Mouse (Mus musculus) CH12F3 (cell line): Measurements from ENCODE around the gene Gemin5.
"Not testable (repeated sequence)": the region's sequence is repeated elsewhere in the genome, so short reads cannot be mapped to it uniquely, and the experiment has no call there.

Experiments
- in situ Hi-C: fragments of 300-500 bp; cut with MboI; formaldehyde crosslinking; loops from 2 replicates; pipeline ENCODE4 v1.14.3; 2020; ENCODE audit warnings: low sequenced_read_pairs

The Gemin5 gene

GRCm38 (mm10) chr11:58168167-58168915, at the start of gene Gemin5:
Gemin5 (minus strand) TSS chr11:58168539.
- in situ Hi-C loops, result no loop called here

DNA sequence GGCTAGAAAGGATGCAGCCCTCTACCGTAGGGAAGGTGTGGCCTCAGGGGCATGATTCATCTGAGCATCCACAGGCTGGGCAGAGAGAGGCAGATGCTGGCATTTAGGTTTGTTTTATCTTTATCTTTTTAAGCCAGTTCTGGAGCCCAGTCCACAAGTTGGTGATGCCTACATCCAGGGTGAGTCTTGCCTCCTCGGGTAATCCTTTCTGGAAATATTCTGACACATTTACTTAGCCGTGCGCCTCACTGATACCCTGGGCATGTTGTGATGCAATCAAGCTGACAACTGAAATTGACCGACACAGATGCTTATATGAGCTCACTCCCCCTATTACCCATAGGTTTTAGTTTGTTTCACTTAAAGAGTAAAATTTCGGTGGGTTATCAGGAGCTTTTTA, 48.5 kb upstream of the Gemin5 start:
- in situ Hi-C loops, result loop anchor here (5.0 kb wide), 1 partner anchor 35 kb away; no protein-coding TSS in a partner anchor

GRCm38 (mm10) chr11:58215814-58216213, 47.5 kb upstream of the Gemin5 start:
- in situ Hi-C loops, result loop anchor here (5.0 kb wide), 1 partner anchor 34 kb away; no protein-coding TSS in a partner anchor

GRCm38 (mm10) chr11:58215049-58215430, 46.7 kb upstream of the Gemin5 start:
- in situ Hi-C loops, result loop anchor here (5.0 kb wide), 1 partner anchor 33 kb away; no protein-coding TSS in a partner anchor

DNA sequence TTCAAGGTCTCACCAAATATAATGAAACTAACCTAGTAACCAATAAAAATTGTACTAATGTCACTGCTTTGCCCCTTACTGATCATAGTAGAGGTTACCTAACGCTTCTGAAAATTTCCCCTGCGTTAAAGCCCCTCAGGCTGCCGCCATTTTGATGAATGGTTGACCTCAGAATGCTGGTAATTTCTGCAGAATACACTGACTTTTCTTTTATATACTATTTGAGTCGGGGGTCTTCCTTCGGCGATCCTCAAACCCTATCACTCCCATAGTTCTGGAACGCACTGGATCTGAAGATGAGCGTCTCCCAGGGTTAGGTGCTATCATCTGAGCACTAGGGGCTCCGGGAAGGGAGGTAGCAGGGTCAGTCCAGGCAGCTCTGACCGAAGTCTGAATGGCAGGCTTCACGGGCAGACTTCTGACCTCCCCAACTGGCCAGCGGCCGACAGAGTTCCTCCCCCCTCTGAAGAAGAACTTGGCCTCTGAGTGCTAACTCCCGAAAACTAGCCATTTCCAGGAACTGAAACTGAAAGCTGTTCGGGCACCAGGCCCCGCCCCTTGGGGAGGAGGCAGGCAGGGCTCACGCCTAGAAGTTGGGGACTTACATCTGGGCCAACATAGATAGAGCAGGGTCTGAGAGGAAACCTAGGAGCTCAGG, 46.2 kb upstream of the Gemin5 start:
- in situ Hi-C loops, result loop anchor here (5.0 kb wide), 1 partner anchor 32 kb away; no protein-coding TSS in a partner anchor

DNA sequence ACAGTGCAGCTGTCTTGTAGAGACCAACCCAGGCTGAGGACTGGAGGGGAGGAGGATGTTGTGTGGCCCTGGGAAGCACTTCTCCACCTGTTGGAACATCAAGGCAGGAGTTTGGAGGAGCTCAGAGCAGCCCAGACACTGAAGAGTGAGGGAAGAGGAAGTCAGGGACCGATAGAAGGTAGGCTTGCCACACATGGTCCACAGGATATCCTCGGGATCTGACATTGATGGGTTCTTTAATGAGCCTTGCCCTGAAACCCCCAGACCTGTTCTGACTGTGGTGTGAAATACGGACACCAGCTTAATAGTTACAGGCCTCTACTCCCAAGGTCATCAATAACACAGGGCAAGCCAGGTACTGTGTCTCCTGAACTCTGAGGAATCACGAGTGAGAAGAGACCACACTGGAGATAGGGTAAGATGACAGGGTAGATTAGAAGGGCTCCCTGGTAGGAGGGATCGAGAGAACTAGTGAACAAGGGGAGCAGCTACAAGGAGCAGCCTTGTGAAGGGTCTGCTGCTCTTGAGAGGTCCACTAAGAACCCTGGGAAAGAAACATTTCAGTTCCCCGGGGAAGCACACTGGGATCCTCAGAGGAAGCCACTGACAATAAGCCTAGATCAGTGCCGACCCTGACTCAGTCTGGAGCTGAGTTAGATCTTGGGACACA, 45.5 kb upstream of the Gemin5 start:
- in situ Hi-C loops, result no loop called here

GRCm38 (mm10) chr11:58211682-58212067, 43.3 kb upstream of the Gemin5 start:
- in situ Hi-C loops, result no loop called here

- in situ Hi-C loops, result no loop called here
Observed at GRCm38 (mm10) chr11:58211062-58211681, 42.8 kb upstream of the Gemin5 start.

DNA sequence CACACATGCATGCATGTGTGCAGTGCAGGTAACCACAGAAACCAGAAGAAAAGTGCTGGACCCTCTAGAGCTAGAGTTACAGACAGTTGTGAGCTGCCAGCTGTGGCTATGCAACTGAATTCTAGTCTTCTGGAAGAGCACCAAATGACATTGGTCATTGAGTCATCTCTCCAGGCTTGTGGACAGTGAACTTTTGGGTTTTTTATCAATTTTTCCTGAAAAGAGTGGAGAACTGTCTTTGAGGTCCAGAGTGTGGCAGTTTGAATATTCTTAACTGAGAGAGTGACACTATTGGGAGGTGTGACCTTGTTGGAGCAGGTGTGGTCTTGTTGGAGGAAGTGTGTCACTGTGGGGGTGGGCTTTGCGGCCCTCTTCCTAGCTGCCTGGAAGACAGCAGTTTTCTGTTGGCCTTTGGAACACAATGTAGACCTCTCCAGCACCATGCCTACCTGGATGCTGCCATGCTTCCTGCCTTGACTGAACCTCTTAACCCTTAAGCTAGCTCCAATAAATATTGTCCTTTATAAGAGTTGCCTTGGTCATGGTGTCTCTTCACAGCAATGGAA, 42.1 kb upstream of the Gemin5 start:
- in situ Hi-C loops, result no loop called here

DNA sequence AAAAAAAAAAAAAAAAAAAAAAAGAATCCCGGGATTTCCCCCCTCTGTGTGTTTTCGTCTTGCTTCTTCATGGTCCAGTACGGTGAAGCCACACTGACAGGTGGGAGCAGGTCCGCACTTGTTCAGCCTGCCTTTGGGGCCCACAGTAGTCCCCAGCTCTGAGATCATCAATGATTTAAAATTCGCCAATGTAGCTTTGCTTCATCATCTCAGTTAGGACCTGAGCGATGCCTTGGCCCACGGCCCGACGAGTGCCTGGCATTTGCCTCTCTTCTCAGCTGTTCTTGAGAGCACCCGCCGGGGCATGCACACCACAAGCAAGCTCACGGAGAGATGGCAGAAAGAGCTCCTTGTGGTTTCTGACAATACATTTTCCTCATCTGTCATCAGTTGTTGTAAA, 32.7 kb upstream of the Gemin5 start:
- in situ Hi-C loops, result no loop called here

- in situ Hi-C loops, result no loop called here
Observed at GRCm38 (mm10) chr11:58200226-58200625, 31.9 kb upstream of the Gemin5 start.

DNA sequence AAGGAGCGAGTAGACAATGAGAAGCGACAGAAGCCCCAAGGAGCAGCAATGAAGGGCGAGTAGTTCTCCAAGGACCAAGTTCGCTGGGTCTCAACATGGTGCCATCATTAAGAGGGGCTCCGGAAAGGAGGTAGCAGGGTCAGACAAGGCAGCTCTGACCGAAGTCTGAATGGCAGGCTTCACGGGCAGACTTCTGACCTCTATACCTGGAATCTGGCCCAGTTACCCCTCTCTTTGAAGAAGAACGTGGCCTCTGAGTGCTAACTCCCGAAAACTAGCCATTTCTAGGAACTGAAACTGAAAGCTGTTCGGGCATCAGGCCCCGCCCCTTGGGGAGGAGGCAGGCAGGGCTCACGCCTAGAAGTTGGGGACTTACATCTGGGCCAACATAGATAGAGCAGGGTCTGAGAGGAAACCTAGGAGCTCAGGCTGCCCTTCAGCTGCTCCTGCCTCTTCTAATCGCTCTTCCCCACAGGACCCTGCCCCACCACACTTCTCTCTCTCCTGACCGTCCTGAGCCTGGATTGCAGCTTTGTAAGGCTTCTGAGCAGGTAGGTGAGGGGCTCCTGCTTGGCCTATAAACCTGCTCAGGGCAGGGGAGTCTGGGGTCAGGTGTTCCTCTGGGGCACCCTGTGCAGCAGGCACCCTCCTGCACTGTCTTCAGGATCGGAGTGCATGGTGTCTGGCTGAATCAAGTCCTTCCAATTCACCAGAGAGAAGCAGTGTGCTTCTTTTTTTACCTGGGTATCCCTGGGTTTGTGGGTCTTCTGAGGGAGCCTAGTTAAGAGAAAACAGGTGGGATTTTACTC, 31.1 kb upstream of the Gemin5 start, which contains the start of the genes Igtp and Irgm2:
TSS of gene Igtp (plus strand) at position 328 of the 809 bp plus-strand sequence.
TSS of gene Irgm2 (plus strand) at position 390 of the 809 bp plus-strand sequence.
- in situ Hi-C loops, result not testable (repeated sequence)

- in situ Hi-C loops, result no loop called here
Observed at GRCm38 (mm10) chr11:58198663-58199062, 30.3 kb upstream of the Gemin5 start.

DNA sequence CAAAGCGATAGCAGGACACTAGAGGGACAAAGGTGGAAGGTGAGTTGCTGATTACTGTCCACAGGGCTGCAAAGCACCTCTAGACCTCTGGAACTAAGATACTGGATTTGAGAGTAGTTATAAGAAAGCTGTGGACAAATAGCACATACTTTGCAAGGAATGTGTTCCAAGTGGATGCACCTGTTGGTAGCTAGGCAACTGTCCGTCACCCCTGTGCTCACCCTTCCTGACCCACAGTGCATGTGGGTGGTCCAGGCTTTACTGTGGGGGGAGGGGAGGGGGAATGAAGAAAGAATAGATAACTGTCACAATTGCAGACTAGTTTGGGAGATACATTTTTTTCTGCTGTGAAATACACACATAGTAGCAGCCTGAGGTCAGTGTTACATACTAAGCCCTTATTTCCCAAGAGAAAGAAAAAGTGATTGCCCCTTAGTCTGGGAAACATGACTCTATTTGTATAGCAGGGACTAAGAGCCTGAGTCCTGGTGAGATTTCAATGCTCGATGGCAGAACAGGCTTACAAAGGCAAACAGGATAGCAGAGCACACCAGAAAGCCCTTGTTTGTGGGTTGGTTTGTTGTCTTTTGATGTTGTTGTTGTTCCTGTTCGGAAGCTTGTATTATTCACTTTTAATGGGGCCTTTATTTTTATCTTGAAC, 25.7 kb upstream of the Gemin5 start:
- in situ Hi-C loops, result no loop called here

DNA sequence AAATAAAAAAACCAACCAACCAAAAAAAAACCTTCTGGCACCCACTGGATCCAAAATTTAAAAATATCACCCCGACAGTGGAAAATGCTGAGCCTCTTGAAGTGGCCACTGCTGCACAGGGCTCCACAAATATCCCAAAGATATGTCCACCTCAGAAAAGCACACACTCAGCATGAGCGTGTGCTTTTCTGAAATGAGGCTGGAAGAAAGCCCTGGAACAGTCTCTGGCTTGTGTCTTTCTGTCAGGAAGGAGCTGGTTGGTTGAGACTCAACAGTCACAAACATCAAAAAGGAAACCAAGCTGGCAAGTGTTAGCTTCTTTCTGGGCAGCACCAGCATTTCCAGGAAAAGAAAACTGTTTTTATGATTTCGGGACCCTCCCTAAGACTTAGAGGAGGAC, 25.0 kb upstream of the Gemin5 start:
- in situ Hi-C loops, result no loop called here

DNA sequence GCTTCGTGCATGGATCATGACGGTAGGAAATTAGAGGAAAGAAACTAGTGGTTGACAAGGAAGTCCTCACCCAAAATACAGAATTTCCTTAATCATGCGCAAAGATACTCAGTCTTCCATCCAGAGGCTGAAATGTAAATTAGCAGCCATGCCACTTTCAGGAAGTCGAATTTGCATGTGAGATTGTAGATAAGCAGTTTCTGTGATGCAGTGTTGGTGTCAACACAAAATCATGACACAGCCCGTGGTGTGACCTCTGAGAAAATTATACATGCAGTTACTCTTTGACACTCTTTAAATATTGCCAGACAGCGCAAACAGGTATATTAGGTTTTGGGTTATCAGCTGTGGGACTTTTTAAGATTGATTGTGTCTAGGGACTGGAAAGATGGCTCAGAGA, 21.3 kb upstream of the Gemin5 start:
- in situ Hi-C loops, result no loop called here

- in situ Hi-C loops, result loop anchor here (5.0 kb wide), 1 partner anchor 34 kb away; no protein-coding TSS in a partner anchor
Observed at GRCm38 (mm10) chr11:58183579-58183978, 15.2 kb upstream of the Gemin5 start.

GRCm38 (mm10) chr11:58180756-58181155, 12.4 kb upstream of the Gemin5 start:
- in situ Hi-C loops, result loop anchor here (5.0 kb wide), 1 partner anchor 37 kb away; no protein-coding TSS in a partner anchor

- in situ Hi-C loops, result loop anchor here (5.0 kb wide), 1 partner anchor 37 kb away; no protein-coding TSS in a partner anchor
Observed at GRCm38 (mm10) chr11:58179986-58180385, 11.6 kb upstream of the Gemin5 start.
